Mouse (Mus musculus) neural tube, embryonic 11.5 days (tissue): ENCODE measurements at regions not wholly inside any gene's neighbourhood (a gene's known extent, or its start where the extent isn't known, plus 50 kb on each side); places are given as distances from the start of the nearest gene placed in this dataset.

Experiments used
- ATAC-seq: fragments of 200-750 bp; cut with Nextera tagmentation; 2 replicates; pipeline ENCODE4 v1.8.0; 2017; ENCODE audit warnings: moderate number of reproducible peaks, mild to moderate bottlenecking, moderate TSS enrichment, moderate library complexity; ENCODE audit not compliant: insufficient read depth, low FRiP score, low TSS enrichment
- DNase-seq: peaks from one replicate; pipeline ENCODE4 v3.0.0-alpha.2; 2015; ENCODE audit warnings: low spot score
- H3K27ac ChIP-seq: fragments of 300-500 bp; sonication (generic); 2 replicates; pipeline ENCODE4 v1.5.1; 2014; ENCODE audit warnings: low read depth, mild to moderate bottlenecking, low read length
- H3K27me3 ChIP-seq: fragments of 300-500 bp; sonication (generic); 2 replicates; pipeline ENCODE4 v1.6.1; 2014; ENCODE audit warnings: mild to moderate bottlenecking, low read length, mixed read lengths; ENCODE audit not compliant: control insufficient read depth, insufficient read depth
- H3K36me3 ChIP-seq: fragments of 300-500 bp; sonication (generic); 2 replicates; pipeline ENCODE4 v1.6.1; 2014; ENCODE audit warnings: mild to moderate bottlenecking, low read length, moderate library complexity, mixed read lengths; ENCODE audit not compliant: control insufficient read depth, insufficient read depth
- H3K4me1 ChIP-seq: fragments of 300-500 bp; sonication (generic); 2 replicates; pipeline ENCODE4 v1.6.1; 2014; ENCODE audit warnings: low read length, mixed read lengths; ENCODE audit not compliant: control insufficient read depth, insufficient read depth
- H3K4me2 ChIP-seq: fragments of 300-500 bp; sonication (generic); 2 replicates; pipeline ENCODE4 v1.6.1; 2014; ENCODE audit warnings: low read depth, mild to moderate bottlenecking, moderate library complexity
- H3K4me3 ChIP-seq: fragments of 300-500 bp; sonication (generic); 2 replicates; pipeline ENCODE4 v1.5.1; 2014; ENCODE audit warnings: low read depth, low read length
- H3K9ac ChIP-seq: fragments of 300-500 bp; sonication (generic); 2 replicates; pipeline ENCODE4 v1.6.1; 2014; ENCODE audit warnings: mild to moderate bottlenecking, low read length
- H3K9me3 ChIP-seq: fragments of 300-500 bp; sonication (generic); 2 replicates; pipeline ENCODE4 v1.6.1; 2016; ENCODE audit warnings: low read length; ENCODE audit not compliant: control insufficient read depth
- WGBS: fragments of 180-500 bp; shearing (Covaris S2); extraction: QIAGEN DNeasy Blood & Tissue Kit; methylation state at CpG from one replicate; pipeline ENCODE4 v1.1.7; 2014; 5-methylcytosine and 5-hydroxymethylcytosine counted together

DNA sequence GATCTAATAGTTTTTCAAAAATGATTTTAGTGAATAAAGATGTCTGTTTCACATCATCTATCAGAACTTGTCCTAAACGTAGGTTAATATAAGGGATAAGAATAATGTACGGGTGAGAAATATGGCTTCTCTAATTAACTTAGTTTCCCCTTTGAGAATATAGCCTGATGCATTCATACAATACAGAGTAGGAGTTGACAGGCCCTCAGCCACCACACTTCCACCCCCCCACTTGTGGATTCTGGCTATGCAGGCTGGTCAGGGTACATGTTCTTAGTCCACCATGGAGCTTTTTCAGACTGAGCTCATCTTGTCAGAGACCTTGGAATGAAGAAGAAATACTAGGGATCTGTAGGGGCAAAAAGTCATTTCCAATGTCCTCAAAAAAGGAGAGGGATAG lies 80.1 kb downstream of the Anxa1 start:
- WGBS: 96% methylated on average over 2 of the region's 2 CpGs
- no peak for ATAC-seq
- H3K36me3 ChIP-seq: no peaks in the 10 kb centered on the region

GRCm38 (mm10) chr19:20300066-20300651 lies 90.6 kb downstream of the Anxa1 start:
- no peaks in the 10 kb centered on the region for H3K27me3 ChIP-seq
- no peaks in the 10 kb centered on the region for H3K4me1 ChIP-seq
- WGBS: 58% methylated on average over 2 of the region's 2 CpGs
- no peak overlapping the region for H3K4me2 ChIP-seq
- ATAC-seq: no peak
- H3K36me3 ChIP-seq: no peaks in the 10 kb centered on the region
- no peak overlapping the region for H3K9ac ChIP-seq
- H3K4me3 ChIP-seq: no peak overlapping the region
- no peak for DNase-seq
- no peaks in the 10 kb centered on the region for H3K9me3 ChIP-seq
- H3K27ac ChIP-seq: no peak overlapping the region

More for the DNA sequence above, 80.1 kb downstream of the Anxa1 start:
- Histone ChIP-seq H3K9me3 (no peaks in the 10 kb centered on the region), H3K9ac (no peak overlapping the region), H3K4me3 (no peak overlapping the region), H3K27ac (no peak overlapping the region), H3K27me3 (no peaks in the 10 kb centered on the region), H3K4me1 (no peaks in the 10 kb centered on the region), H3K4me2 (no peak overlapping the region)
- no peak for DNase-seq

GRCm38 (mm10) chr19:20298431-20298830 lies 92.3 kb downstream of the Anxa1 start:
- Histone ChIP-seq H3K36me3 (no peaks in the 10 kb centered on the region), H3K27ac (no peak overlapping the region), H3K9ac (no peak overlapping the region), H3K9me3 (no peaks in the 10 kb centered on the region), H3K4me3 (no peak overlapping the region), H3K4me2 (no peak overlapping the region), H3K27me3 (no peaks in the 10 kb centered on the region), H3K4me1 (no peaks in the 10 kb centered on the region)
- no peak for ATAC-seq
- WGBS: 92% methylated on average over 2 of the region's 2 CpGs
- no peak for DNase-seq

- 88% methylated on average over 4 of the region's 4 CpGs for WGBS
- no peaks in the 10 kb centered on the region for H3K4me1 ChIP-seq
- H3K4me3 ChIP-seq: no peak overlapping the region
- no peak overlapping the region for H3K27ac ChIP-seq
- no peaks in the 10 kb centered on the region for H3K27me3 ChIP-seq
- no peak overlapping the region for H3K9ac ChIP-seq
- H3K36me3 ChIP-seq: no peaks in the 10 kb centered on the region
- H3K9me3 ChIP-seq: no peaks in the 10 kb centered on the region
- no peak for DNase-seq
- no peak for ATAC-seq
- H3K4me2 ChIP-seq: no peak overlapping the region
Observed at GRCm38 (mm10) chr19:20285188-20285587, 105.6 kb downstream of the Anxa1 start.

GRCm38 (mm10) chr19:20283105-20283504 lies 107.6 kb downstream of the Anxa1 start:
- DNase-seq (no peak), ATAC-seq (no peak)
- H3K9me3 ChIP-seq: no peaks in the 10 kb centered on the region
- H3K4me1 ChIP-seq: no peaks in the 10 kb centered on the region
- H3K4me3 ChIP-seq: no peak overlapping the region
- no peak overlapping the region for H3K4me2 ChIP-seq
- H3K27me3 ChIP-seq: no peaks in the 10 kb centered on the region
- H3K9ac ChIP-seq: no peak overlapping the region
- 89% methylated on average over 2 of the region's 2 CpGs for WGBS
- no peak overlapping the region for H3K27ac ChIP-seq
- H3K36me3 ChIP-seq: no peaks in the 10 kb centered on the region

DNA sequence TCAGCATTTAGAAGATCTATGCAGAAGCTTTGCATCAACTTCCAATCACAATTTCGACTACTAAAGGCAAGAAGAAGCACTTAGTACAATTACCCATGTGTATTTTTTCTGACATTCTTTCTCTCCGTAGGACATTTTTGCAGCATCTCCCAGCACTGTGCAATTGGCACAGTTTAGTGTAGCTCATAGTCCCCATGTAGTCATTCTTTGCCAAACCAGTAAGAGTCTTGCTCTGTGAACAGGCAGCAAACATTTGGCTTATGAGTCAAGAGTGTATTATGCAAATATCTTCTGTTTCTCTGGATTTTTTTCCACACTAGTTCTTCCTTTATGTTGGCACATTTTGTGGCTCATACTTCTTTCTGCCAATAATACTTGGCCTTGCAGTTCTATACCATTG lies 129.2 kb downstream of the Anxa1 start:
- DNase-seq (no peak), ATAC-seq (no peak)
- H3K4me2 ChIP-seq: no peak overlapping the region
- no peaks in the 10 kb centered on the region for H3K36me3 ChIP-seq
- WGBS: 86% methylated on average over 2 of the region's 2 CpGs
- no peak overlapping the region for H3K4me3 ChIP-seq
- no peaks in the 10 kb centered on the region for H3K27me3 ChIP-seq
- no peak overlapping the region for H3K27ac ChIP-seq
- H3K9me3 ChIP-seq: no peaks in the 10 kb centered on the region
- H3K4me1 ChIP-seq: no peaks in the 10 kb centered on the region
- no peak overlapping the region for H3K9ac ChIP-seq

DNA sequence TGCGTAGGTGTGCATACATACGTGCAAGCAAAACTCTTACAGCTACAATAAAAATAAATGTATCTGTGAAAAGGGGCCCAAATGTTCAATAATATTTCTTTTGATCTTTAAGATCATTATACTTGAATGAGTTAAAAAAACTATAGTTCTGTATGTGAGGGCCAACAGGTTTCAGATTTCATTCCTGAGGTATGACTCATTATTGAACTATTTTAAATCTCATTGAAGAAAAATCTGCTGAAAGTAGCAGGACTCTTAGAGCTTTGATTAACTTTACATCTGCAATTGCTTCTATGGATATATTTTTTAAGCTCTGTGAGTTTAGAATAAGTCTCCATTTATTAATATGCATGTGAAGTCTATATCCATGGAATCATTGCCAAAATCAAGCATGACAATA lies 138.6 kb downstream of the Anxa1 start:
- H3K4me1 ChIP-seq: no peaks in the 10 kb centered on the region
- DNase-seq (no peak), ATAC-seq (no peak)
- no peak overlapping the region for H3K4me2 ChIP-seq
- no peaks in the 10 kb centered on the region for H3K36me3 ChIP-seq
- WGBS: 89% methylated on average over 2 of the region's 2 CpGs
- H3K4me3 ChIP-seq: no peak overlapping the region
- H3K9ac ChIP-seq: no peak overlapping the region
- no peaks in the 10 kb centered on the region for H3K9me3 ChIP-seq
- no peaks in the 10 kb centered on the region for H3K27me3 ChIP-seq
- H3K27ac ChIP-seq: no peak overlapping the region

GRCm38 (mm10) chr19:20243817-20244216 lies 146.9 kb downstream of the Anxa1 start:
- WGBS: 83% methylated on average over 1 of the region's 1 CpGs
- DNase-seq: no peak
- no peak for ATAC-seq
- Histone ChIP-seq H3K9me3 (no peaks in the 10 kb centered on the region), H3K27me3 (no peaks in the 10 kb centered on the region), H3K4me2 (no peak overlapping the region), H3K27ac (no peak overlapping the region), H3K4me3 (no peak overlapping the region), H3K4me1 (no peaks in the 10 kb centered on the region), H3K9ac (no peak overlapping the region), H3K36me3 (no peaks in the 10 kb centered on the region)

DNA sequence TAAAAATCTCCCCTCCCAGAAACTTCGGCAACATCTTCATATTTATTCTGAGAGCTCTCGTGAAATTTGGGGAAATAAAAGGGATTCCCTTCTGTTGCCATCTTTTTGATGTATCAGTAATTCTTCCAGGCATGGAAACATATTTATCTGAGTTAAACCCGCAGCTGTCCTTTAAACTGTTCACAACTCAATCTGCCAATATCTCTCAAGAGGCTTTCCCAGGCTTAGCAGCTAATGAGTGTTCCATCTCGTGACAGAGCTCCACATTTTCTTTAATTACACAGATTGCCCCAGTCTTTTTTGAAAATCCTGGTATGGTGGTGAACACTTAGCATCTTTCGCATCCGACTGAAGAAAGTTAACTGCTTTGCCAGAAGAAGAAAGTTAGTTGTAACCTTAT lies 149.5 kb downstream of the Anxa1 start:
- no peak overlapping the region for H3K27ac ChIP-seq
- H3K27me3 ChIP-seq: no peaks in the 10 kb centered on the region
- no peaks in the 10 kb centered on the region for H3K9me3 ChIP-seq
- H3K4me2 ChIP-seq: no peak overlapping the region
- 83% methylated on average over 6 of the region's 6 CpGs for WGBS
- no peak for DNase-seq
- no peaks in the 10 kb centered on the region for H3K4me1 ChIP-seq
- H3K4me3 ChIP-seq: no peak overlapping the region
- no peak overlapping the region for H3K9ac ChIP-seq
- H3K36me3 ChIP-seq: no peaks in the 10 kb centered on the region
- ATAC-seq: no peak
